Comparison of ENCODE assay signal across 8 mouse cellular contexts in the genomic region with DNA sequence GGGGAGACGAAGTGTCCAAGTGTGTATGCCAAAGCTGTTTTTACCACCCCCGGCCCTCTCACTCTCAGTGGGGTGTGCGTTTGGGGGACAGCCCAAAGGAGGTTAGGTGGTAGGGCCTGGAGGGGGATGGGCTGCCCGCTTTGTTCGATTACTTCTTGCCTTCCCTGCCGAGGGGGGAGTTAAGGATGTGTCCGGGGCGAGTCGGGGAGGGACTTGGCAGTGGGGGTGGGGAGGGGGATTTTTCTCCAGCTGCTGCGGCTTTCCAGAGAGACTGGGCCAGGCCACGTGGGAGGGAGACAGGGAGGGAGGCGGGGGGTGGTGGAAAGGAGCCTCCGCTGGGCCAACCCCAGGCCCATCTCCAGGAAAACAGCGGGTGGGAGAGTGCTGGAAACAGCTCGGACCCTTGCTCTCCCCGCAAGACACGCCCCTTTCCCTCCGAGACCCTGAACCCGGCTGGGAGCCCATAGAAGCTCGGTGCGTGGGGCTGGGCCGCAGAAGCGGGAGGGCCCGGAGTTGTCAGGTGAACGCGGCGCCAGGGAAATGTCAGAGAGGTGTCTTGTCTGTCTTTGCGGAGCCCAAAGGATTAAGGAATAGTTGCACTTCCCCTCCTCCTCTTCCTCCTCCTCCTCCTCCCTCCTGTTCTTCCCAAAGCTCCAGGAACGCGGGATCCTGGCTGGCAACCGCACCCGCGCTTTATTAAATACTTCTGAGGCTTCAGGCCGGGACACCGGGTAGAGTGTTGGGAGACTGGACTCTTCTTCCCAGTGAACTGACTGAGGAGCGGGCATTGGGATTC. TPM values are rescaled to one million over a fixed set of nuclear protein-coding genes. Genes with fewer than 3 reads are reported as not detected.
A peak's percentile ranks its signal among the peaks of the same experiment; 100 is the strongest.
DNase-seq lines count a peak whose midpoint lies in the region; ATAC-seq and TF ChIP-seq lines count a peak whose summit lies in the region.

No protein-coding gene starts in this region.

- H3K4me3 ChIP-seq in layer of hippocampus, adult 2 months, result peak overlapping the region; percentile 62
- H3K4me3 ChIP-seq in hindbrain, embryonic 10.5 days, result peak overlapping the region; percentile 91
- peak overlapping the region; percentile 56 for H3K4me3 ChIP-seq in lung, postnatal 0 days (ENCODE audit: low read depth, low read length)

- H3K36me3 ChIP-seq in hindbrain, embryonic 10.5 days, result no peaks in the 10 kb centered on the region
- H3K36me3 ChIP-seq in lung, postnatal 0 days (ENCODE audit: insufficient read depth, low read length), result no peaks in the 10 kb centered on the region

- H3K27ac ChIP-seq in layer of hippocampus, adult 2 months, result peak overlapping the region; percentile 88
- peak overlapping the region; percentile 94 for H3K27ac ChIP-seq in hindbrain, embryonic 10.5 days
- H3K27ac ChIP-seq in lung, postnatal 0 days (ENCODE audit: low read length), result no peak overlapping the region

- peaks cover 5% of the 10 kb centered on the region; the same call in 1 of the 2 replicates for H3K9me3 ChIP-seq in hindbrain, embryonic 10.5 days
- no peaks in the 10 kb centered on the region for H3K9me3 ChIP-seq in lung, postnatal 0 days (ENCODE audit: low read length)

- peaks cover 23% of the 10 kb centered on the region for H3K27me3 ChIP-seq in hindbrain, embryonic 10.5 days (ENCODE audit: insufficient read depth, poor library complexity, severe bottlenecking)
- no peaks in the 10 kb centered on the region for H3K27me3 ChIP-seq in lung, postnatal 0 days (replicated peaks; ENCODE audit: insufficient read depth, low read length)

- no peak for TF ChIP-seq CTCF in layer of hippocampus, adult 2 months (conservative IDR thresholded peaks at IDR 0.05)
- TF ChIP-seq CTCF in lung, postnatal 0 days (IDR thresholded peaks at IDR 0.05), result no peak

- 0 out of 2 replicates have a peak overlapping the region, but pooled peaks have one; percentile 23 for H3K9ac ChIP-seq in lung, postnatal 0 days (replicated peaks; ENCODE audit: low read depth)

- DNase-seq in layer of hippocampus, adult 2 months (ENCODE audit: low spot score in 2 of 2), result no peak
- DNase-seq in layer of hippocampus, postnatal 36 days, result no peak
- peak; percentile 40 to 59 for DNase-seq in adrenal gland, postnatal 36 days
- DNase-seq in embryo, embryonic 9.5 days (ENCODE audit: extremely low spot score), result peak; percentile 72
- DNase-seq in hindbrain, embryonic 10.5 days (ENCODE audit: low spot score), result peak; percentile 77
- peak; percentile 21 for DNase-seq in lung, postnatal 0 days (ENCODE audit: low spot score)
- DNase-seq in right cerebral cortex, postnatal 25 days, result peak; percentile 26
- DNase-seq in spleen, postnatal 10 days (ENCODE audit: low spot score in 2 of 2), result no peak

- no peak for TF ChIP-seq EP300 in lung, postnatal 0 days (IDR thresholded peaks at IDR 0.05)

- ATAC-seq in lung, postnatal 0 days, result 0 out of 2 replicates have a peak, but pooled peaks have one; percentile 19

- WGBS in hindbrain, embryonic 10.5 days, result 1% methylated on average over 36 of the region's 36 CpGs
- WGBS in lung, postnatal 0 days, result 9% methylated on average over 36 of the region's 36 CpGs

- H3K4me2 ChIP-seq in lung, postnatal 0 days (replicated peaks; ENCODE audit: low read depth, low read length), result peak overlapping the region; percentile 99

- H3K4me1 ChIP-seq in hindbrain, embryonic 10.5 days (replicated peaks), result peaks cover 41% of the 10 kb centered on the region
- peaks cover 12% of the 10 kb centered on the region for H3K4me1 ChIP-seq in lung, postnatal 0 days (ENCODE audit: insufficient read depth, low read depth, low read length)

RNA-seq across cellular contexts. Expression of a gene that starts 1.3 kb away (rescaled TPM):
- total RNA-seq in layer of hippocampus, adult 2 months (2021), result 10 to 100 TPM; 34.7 to 38.8 TPM
- total RNA-seq in layer of hippocampus, postnatal 36 days (2021), result 10 to 100 TPM; 33.2 to 36.4 TPM
- total RNA-seq in adrenal gland, postnatal 36 days (2021), result 10 to 100 TPM; 31.8 to 32.6 TPM
- polyA plus RNA-seq in hindbrain, embryonic 10.5 days (2016; fragmentation: Nextera tagmentation; extraction: Ambion mirVana), result 8.3 and 10.4 TPM in 2 replicates
- polyA plus RNA-seq in lung, postnatal 0 days (2015; fragmentation: Nextera tagmentation; extraction: Ambion mirVana), result 1.7 and 1.8 TPM in 2 replicates

RNA-seq across cellular contexts. Expression of a gene that starts 38.4 kb away (rescaled TPM):
- 1 to 10 TPM; 3.5 to 4.9 TPM for total RNA-seq in layer of hippocampus, adult 2 months (2021)
- 1 to 10 TPM; 3.1 to 4.4 TPM for total RNA-seq in layer of hippocampus, postnatal 36 days (2021)
- 1 to 10 TPM; 1.2 to 1.9 TPM for total RNA-seq in adrenal gland, postnatal 36 days (2021)
- 218 and 357 TPM in 2 replicates for polyA plus RNA-seq in hindbrain, embryonic 10.5 days (2016; fragmentation: Nextera tagmentation; extraction: Ambion mirVana)
- 0.33 and 0.67 TPM in 2 replicates for polyA plus RNA-seq in lung, postnatal 0 days (2015; fragmentation: Nextera tagmentation; extraction: Ambion mirVana)

Comparison
In these comparisons a context has a peak if more than half of its experiments do, and no peak if none do; other contexts are left out.
1. DNase-seq: peak in adrenal gland, postnatal 36 days (2 of 2), embryo, embryonic 9.5 days (single experiment), hindbrain, embryonic 10.5 days (single experiment), lung, postnatal 0 days (single experiment) and right cerebral cortex, postnatal 25 days (single experiment); none in layer of hippocampus, adult 2 months (0 of 2), layer of hippocampus, postnatal 36 days (0 of 2) and spleen, postnatal 10 days (0 of 2).
2. Peak in every context shown above with its lines, with median percentiles within 50 percentile points of each other: H3K4me3 ChIP-seq.